ENCODE assay signal across 21 mouse cellular contexts in genomic region chr10:117042295-117042694, GRCm38 (mm10). TPM values are rescaled to one million over a fixed set of nuclear protein-coding genes. Genes with fewer than 3 reads are reported as not detected.
DNase-seq lines count a peak whose midpoint lies in the region; ATAC-seq and TF ChIP-seq lines count a peak whose summit lies in the region.
"Had no signal": no experiment of that assay in that cellular context is flagged by ENCODE, and none has a peak within 500 bp of the region (broad histone marks: within the 10 kb centered on the region; RNA-seq: fewer than 3 reads in every experiment).

No protein-coding gene starts in this region.

- 49% methylated on average over 14 of the region's 14 CpGs for WGBS in lung, postnatal 0 days
- WGBS in lung, adult 2 months = 40% methylated on average over 14 of the region's 14 CpGs
- 29% methylated on average over 14 of the region's 14 CpGs for WGBS in heart, embryonic 16.5 days

- peak; percentile 31 for DNase-seq in lung, postnatal 0 days (ENCODE audit: low spot score)
- DNase-seq in lung, adult 2 months = no peak
- peak; percentile 69 to 71 for DNase-seq in heart, adult 9 months (ENCODE audit: low spot score in 2 of 2)
- peak; percentile 17 to 49 for DNase-seq in lung, postnatal 4 days
- DNase-seq in spleen, adult 18-20 months = no peak
- DNase-seq: adrenal gland, postnatal 14 days; cerebellum, adult 11-12 months; gastrocnemius, adult 2 months; kidney, postnatal 36 days; thymus, postnatal 36 days had no signal

- TF ChIP-seq EP300 in lung, postnatal 0 days (IDR thresholded peaks at IDR 0.05) = peak; percentile 26; the same call in 1 of the 2 replicates

- no peaks in the 10 kb centered on the region for H3K9me3 ChIP-seq in lung, postnatal 0 days (ENCODE audit: low read length)
- H3K9me3 ChIP-seq in heart, embryonic 16.5 days (replicated peaks; ENCODE audit: control insufficient read depth, low read length) = 0 out of 2 replicates have a peak, but pooled peaks cover 3% of the 10 kb centered on the region
- H3K9me3 ChIP-seq: hindbrain, embryonic 15.5 days; intestine, embryonic 15.5 days; limb, embryonic 12.5 days; liver, embryonic 12.5 days; midbrain, embryonic 13.5 days; neural tube, embryonic 13.5 days had no signal

- peak; percentile 65 for ATAC-seq in lung, postnatal 0 days
- ATAC-seq in heart, embryonic 16.5 days (replicated peaks; ENCODE audit: extremely low read depth, insufficient read depth, low FRiP score) = peak; percentile 83
- ATAC-seq in CD4-positive, CD25-positive, alpha-beta regulatory T cell, adult 4 months = no peak
- ATAC-seq: intestine, embryonic 15.5 days; liver, embryonic 12.5 days; midbrain, embryonic 13.5 days had no signal

- H3K9ac ChIP-seq in lung, postnatal 0 days (replicated peaks; ENCODE audit: low read depth) = no peak overlapping the region
- H3K9ac ChIP-seq in heart, embryonic 16.5 days (ENCODE audit: low read length) = peak overlapping the region; percentile 59
- H3K9ac ChIP-seq: hindbrain, embryonic 15.5 days; intestine, embryonic 15.5 days; limb, embryonic 12.5 days; liver, embryonic 12.5 days; midbrain, embryonic 13.5 days; neural tube, embryonic 13.5 days had no signal

- no peaks in the 10 kb centered on the region for H3K36me3 ChIP-seq in lung, postnatal 0 days (ENCODE audit: insufficient read depth, low read length)
- H3K36me3 ChIP-seq in heart, embryonic 16.5 days (ENCODE audit: control insufficient read depth, insufficient read depth) = no peaks in the 10 kb centered on the region
- H3K36me3 ChIP-seq: hindbrain, embryonic 15.5 days; intestine, embryonic 15.5 days; limb, embryonic 12.5 days; liver, embryonic 12.5 days; midbrain, embryonic 13.5 days; neural tube, embryonic 13.5 days had no signal

- no peak overlapping the region for H3K4me3 ChIP-seq in lung, postnatal 0 days (ENCODE audit: low read depth, low read length)
- H3K4me3 ChIP-seq in lung, adult 2 months (replicated peaks; ENCODE audit: extremely low read depth, low read depth, low read length) = no peak overlapping the region
- peak overlapping the region; percentile 19 for H3K4me3 ChIP-seq in heart, embryonic 16.5 days (ENCODE audit: low read length)
- H3K4me3 ChIP-seq: gastrocnemius, adult 2 months; hindbrain, embryonic 15.5 days; intestine, embryonic 15.5 days; limb, embryonic 12.5 days; liver, embryonic 12.5 days; midbrain, embryonic 13.5 days; neural tube, embryonic 13.5 days had no signal

- H3K4me1 ChIP-seq in lung, postnatal 0 days (ENCODE audit: insufficient read depth, low read depth, low read length) = no peaks in the 10 kb centered on the region; the same call in 1 of the 2 replicates
- H3K4me1 ChIP-seq in lung, adult 2 months (ENCODE audit: control insufficient read depth, insufficient read depth, low read length) = peaks cover 3% of the 10 kb centered on the region; the same call in 1 of the 2 replicates
- H3K4me1 ChIP-seq in heart, embryonic 16.5 days (ENCODE audit: control insufficient read depth, insufficient read depth, low read length) = peaks cover 21% of the 10 kb centered on the region

- H3K4me2 ChIP-seq in lung, postnatal 0 days (replicated peaks; ENCODE audit: low read depth, low read length) = peak overlapping the region; percentile 2; the same call in 1 of the 2 replicates
- H3K4me2 ChIP-seq in heart, embryonic 16.5 days (ENCODE audit: low read depth, low read length) = peak overlapping the region; percentile 60
- H3K4me2 ChIP-seq: hindbrain, embryonic 15.5 days; intestine, embryonic 15.5 days; limb, embryonic 12.5 days; liver, embryonic 12.5 days; midbrain, embryonic 13.5 days; neural tube, embryonic 13.5 days had no signal

- no peak overlapping the region for H3K27ac ChIP-seq in lung, postnatal 0 days (ENCODE audit: low read length)
- peak overlapping the region; percentile 75 for H3K27ac ChIP-seq in heart, embryonic 16.5 days (ENCODE audit: low read length)
- H3K27ac ChIP-seq: gastrocnemius, adult 2 months; hindbrain, embryonic 15.5 days; intestine, embryonic 15.5 days; limb, embryonic 12.5 days; liver, embryonic 12.5 days; midbrain, embryonic 13.5 days; neural tube, embryonic 13.5 days had no signal

- H3K27me3 ChIP-seq in lung, postnatal 0 days (replicated peaks; ENCODE audit: insufficient read depth, low read length) = 0 out of 2 replicates have a peak, but pooled peaks cover 3% of the 10 kb centered on the region
- no peaks in the 10 kb centered on the region for H3K27me3 ChIP-seq in heart, embryonic 16.5 days (ENCODE audit: control insufficient read depth, insufficient read depth, low read length)
- H3K27me3 ChIP-seq: hindbrain, embryonic 15.5 days; intestine, embryonic 15.5 days; limb, embryonic 12.5 days; midbrain, embryonic 13.5 days; neural tube, embryonic 13.5 days had no signal

- TF ChIP-seq CTCF in lung, postnatal 0 days (IDR thresholded peaks at IDR 0.05) = no peak
- TF ChIP-seq CTCF in lung, adult 2 months (IDR thresholded peaks at IDR 0.05; ENCODE audit: insufficient read depth, low read length) = no peak

- TF ChIP-seq POLR2A in lung, adult 2 months (IDR thresholded peaks at IDR 0.05; ENCODE audit: borderline replicate concordance, extremely low read depth, low read depth, low read length) = no peak

RNA-seq across cellular contexts. Expression of gene Lrrc10, which starts 2.8 kb away (rescaled TPM):
- 0.45 and 0.58 TPM in 2 replicates for polyA plus RNA-seq in lung, postnatal 0 days (2015; fragmentation: Nextera tagmentation; extraction: Ambion mirVana)
- polyA plus RNA-seq in lung, adult 2 months (2012; rRNA removed) = 1.1 and 2.4 TPM in 2 replicates
- 60.4 and 62.1 TPM in 2 replicates for polyA plus RNA-seq in heart, embryonic 16.5 days (2015; fragmentation: Nextera tagmentation; extraction: Ambion mirVana)
- polyA plus RNA-seq in CD4-positive, CD25-positive, alpha-beta regulatory T cell, adult 4 months (2017; shearing (Covaris generic)) = not detected
- polyA plus RNA-seq: forebrain, embryonic 11.5 days; hindbrain, embryonic 15.5 days; intestine, embryonic 15.5 days; kidney, embryonic 14.5 days; liver, embryonic 12.5 days; midbrain, embryonic 13.5 days; neural tube, embryonic 13.5 days; stomach, embryonic 14.5 days had no signal

RNA-seq across cellular contexts. Expression of gene Cct2, which starts 21.3 kb away (rescaled TPM):
- 107 and 109 TPM in 2 replicates for polyA plus RNA-seq in lung, postnatal 0 days (2015; fragmentation: Nextera tagmentation; extraction: Ambion mirVana)
- polyA plus RNA-seq in lung, adult 2 months (2012; rRNA removed) = 36.0 and 56.1 TPM in 2 replicates
- 167 and 185 TPM in 2 replicates for polyA plus RNA-seq in heart, embryonic 16.5 days (2015; fragmentation: Nextera tagmentation; extraction: Ambion mirVana)
- 100 to 1,000 TPM; 185 to 226 TPM for polyA plus RNA-seq in CD4-positive, CD25-positive, alpha-beta regulatory T cell, adult 4 months (2017; shearing (Covaris generic))

RNA-seq across cellular contexts. Expression of gene Best3, which starts 56.2 kb away (rescaled TPM):
- polyA plus RNA-seq in lung, postnatal 0 days (2015; fragmentation: Nextera tagmentation; extraction: Ambion mirVana) = 0.15 and 0.43 TPM in 2 replicates
- polyA plus RNA-seq in lung, adult 2 months (2012; rRNA removed) = 2.2 and 3.4 TPM in 2 replicates
- polyA plus RNA-seq in heart, embryonic 16.5 days (2015; fragmentation: Nextera tagmentation; extraction: Ambion mirVana) = 0.79 and 0.83 TPM in 2 replicates
- not detected for polyA plus RNA-seq in CD4-positive, CD25-positive, alpha-beta regulatory T cell, adult 4 months (2017; shearing (Covaris generic))
- polyA plus RNA-seq: intestine, embryonic 15.5 days; kidney, embryonic 14.5 days; liver, embryonic 12.5 days; neural tube, embryonic 13.5 days; stomach, embryonic 14.5 days had no signal

Comparison
In these comparisons a context has a peak if more than half of its experiments do, and no peak if none do; other contexts are left out.
1. DNase-seq: peak in lung, postnatal 0 days (single experiment), heart, adult 9 months (2 of 2) and lung, postnatal 4 days (2 of 2); none in lung, adult 2 months (single experiment) and spleen, adult 18-20 months (0 of 2).
2. RNA of gene Lrrc10, which starts 2.8 kb away (polyA plus RNA-seq): 60.4 to 62.1 TPM in heart, embryonic 16.5 days; 1.1 to 2.4 TPM in lung, adult 2 months, 0.45 to 0.58 TPM in lung, postnatal 0 days and not detected in CD4-positive, CD25-positive, alpha-beta regulatory T cell, adult 4 months; every median in the first group is over 10 times any median in the second.